Mouse (Mus musculus): ENCODE measurements around the gene Ap2a1.

DNA sequence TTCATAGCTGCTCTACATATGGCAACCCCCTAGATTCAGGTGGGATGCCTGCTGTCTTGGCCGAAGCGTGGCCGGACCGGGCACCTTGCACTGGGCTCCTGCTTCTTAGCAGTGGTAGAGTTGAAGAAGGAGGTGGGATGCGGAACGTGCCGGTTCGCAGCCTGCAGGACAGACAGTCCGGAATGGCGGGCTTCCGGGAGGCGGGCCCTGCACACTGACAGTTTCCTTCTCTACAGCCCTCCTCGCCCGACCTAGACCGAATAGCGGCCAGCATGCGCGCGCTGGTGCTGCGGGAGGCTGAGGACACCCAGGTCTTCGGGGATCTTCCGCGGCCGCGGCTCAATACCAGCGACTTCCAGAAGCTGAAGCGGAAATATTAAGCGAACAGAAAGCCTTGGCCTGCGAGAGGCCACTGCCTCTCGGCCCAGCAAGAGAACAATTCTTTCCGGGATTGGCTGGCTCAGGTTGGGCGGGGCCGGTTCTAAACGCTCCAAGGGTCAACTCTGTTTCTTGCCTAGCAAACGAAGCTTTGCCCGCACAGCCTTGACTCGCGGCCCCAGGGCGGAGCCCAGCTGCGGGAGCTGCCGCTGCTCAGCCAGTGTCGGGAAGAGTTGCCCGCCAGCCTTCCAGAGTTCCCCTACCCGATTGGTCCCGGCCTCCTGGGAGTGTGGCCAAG, 74.8 kb downstream of the Ap2a1 start:
- no peak for TF ChIP-seq CTCF (IDR thresholded peaks at IDR 0.05; ENCODE audit: borderline replicate concordance, insufficient read depth, low read depth, low read length)
- peak; percentile 79 for TF ChIP-seq POLR2A (IDR thresholded peaks at IDR 0.05; ENCODE audit: borderline replicate concordance, insufficient read depth, low read length)
